Mouse (Mus musculus) brain, embryonic 14.5 days (tissue): ENCODE measurements around the gene Hipk2.

Source experiments
- CTCF ChIP-seq: fragments of 200-500 bp; IDR thresholded peaks from 2 replicates; pipeline ENCODE4 v1.5.1; 2012; ENCODE audit warnings: inconsistent platforms, mild to moderate bottlenecking, moderate library complexity, borderline replicate concordance; ENCODE audit not compliant: insufficient read depth, insufficient read length; ENCODE audit errors: extremely low read depth
- POLR2A ChIP-seq: fragments of 200-500 bp; IDR thresholded peaks from 2 replicates; pipeline ENCODE4 v1.6.1; 2012; ENCODE audit warnings: mild to moderate bottlenecking, inconsistent platforms, borderline replicate concordance; ENCODE audit not compliant: poor library complexity, insufficient read depth, insufficient read length, severe bottlenecking; ENCODE audit errors: extremely low read depth

DNA sequence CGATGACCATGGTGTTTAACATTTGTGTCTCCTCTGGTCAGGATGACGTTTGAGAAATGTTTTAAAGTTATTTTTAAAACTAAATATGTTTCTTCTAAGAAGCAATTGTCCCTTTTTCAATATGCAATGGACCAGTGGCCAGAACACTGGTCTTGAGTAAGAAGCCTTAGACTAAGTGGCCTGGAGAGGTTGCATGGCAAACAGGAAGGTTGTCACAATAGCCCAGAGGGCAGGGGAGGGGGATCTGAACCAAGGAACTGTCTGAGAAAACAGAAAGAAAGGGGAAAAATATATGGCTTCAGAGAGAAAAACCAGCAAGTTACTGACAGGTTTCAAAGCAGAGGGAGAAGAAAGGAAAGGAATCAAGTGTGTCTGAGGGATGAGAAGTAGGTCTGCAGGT lies 47.8 kb downstream of the Hipk2 start:
- TF ChIP-seq CTCF (no peak), POLR2A (no peak)
